Mouse (Mus musculus): ENCODE measurements around the gene 4930402H24Rik.

4930402H24Rik gene

GRCm38 (mm10) chr2:130813729-130814128 lies 92.5 kb downstream of the 4930402H24Rik start:
- no peak for DNase-seq (ENCODE audit: low spot score in 2 of 2)

- no peak for DNase-seq (ENCODE audit: low spot score in 2 of 2)
Observed at GRCm38 (mm10) chr2:130812487-130812886, 93.7 kb downstream of the 4930402H24Rik start.

- DNase-seq (ENCODE audit: low spot score in 2 of 2) = no peak
Observed at GRCm38 (mm10) chr2:130805146-130805545, 101.1 kb downstream of the 4930402H24Rik start.

GRCm38 (mm10) chr2:130803706-130804105 lies 102.5 kb downstream of the 4930402H24Rik start:
- DNase-seq (ENCODE audit: low spot score in 2 of 2) = no peak

- no peak for DNase-seq (ENCODE audit: low spot score in 2 of 2)
Observed at GRCm38 (mm10) chr2:130795731-130796130, 110.5 kb downstream of the 4930402H24Rik start.

GRCm38 (mm10) chr2:130791722-130792121 lies 114.5 kb downstream of the 4930402H24Rik start:
- DNase-seq (ENCODE audit: low spot score in 2 of 2) = no peak

- DNase-seq (ENCODE audit: low spot score in 2 of 2) = no peak
Observed at GRCm38 (mm10) chr2:130789642-130790041, 116.6 kb downstream of the 4930402H24Rik start.

GRCm38 (mm10) chr2:130789039-130789438 lies 117.2 kb downstream of the 4930402H24Rik start:
- DNase-seq (ENCODE audit: low spot score in 2 of 2) = no peak

- DNase-seq (ENCODE audit: low spot score in 2 of 2) = no peak
Observed at GRCm38 (mm10) chr2:130784939-130785338, 121.3 kb downstream of the 4930402H24Rik start.

GRCm38 (mm10) chr2:130780615-130781303 lies 125.4 kb downstream of the 4930402H24Rik start:
- no peak for DNase-seq (ENCODE audit: low spot score in 2 of 2)

- DNase-seq (ENCODE audit: low spot score in 2 of 2) = no peak
Observed at GRCm38 (mm10) chr2:130779935-130780334, 126.3 kb downstream of the 4930402H24Rik start.

GRCm38 (mm10) chr2:130776610-130777009 lies 129.6 kb downstream of the 4930402H24Rik start:
- DNase-seq (ENCODE audit: low spot score in 2 of 2) = no peak

GRCm38 (mm10) chr2:130767483-130767882 lies 138.7 kb downstream of the 4930402H24Rik start:
- no peak for DNase-seq (ENCODE audit: low spot score in 2 of 2)

- DNase-seq (ENCODE audit: low spot score in 2 of 2) = no peak
Observed at GRCm38 (mm10) chr2:130765396-130765795, 140.8 kb downstream of the 4930402H24Rik start.

GRCm38 (mm10) chr2:130760876-130761275 lies 145.3 kb downstream of the 4930402H24Rik start:
- DNase-seq (ENCODE audit: low spot score in 2 of 2) = no peak

GRCm38 (mm10) chr2:130755061-130755607 lies 151.1 kb downstream of the 4930402H24Rik start:
- DNase-seq (ENCODE audit: low spot score in 2 of 2) = peak in 1 of 2 experiments; percentile 19

GRCm38 (mm10) chr2:130754596-130754995 lies 151.6 kb downstream of the 4930402H24Rik start:
- no peak for DNase-seq (ENCODE audit: low spot score in 2 of 2)

- no peak for DNase-seq (ENCODE audit: low spot score in 2 of 2)
Observed at GRCm38 (mm10) chr2:130750449-130750848, 155.8 kb downstream of the 4930402H24Rik start.

GRCm38 (mm10) chr2:130749708-130750107 lies 156.5 kb downstream of the 4930402H24Rik start:
- DNase-seq (ENCODE audit: low spot score in 2 of 2) = no peak

GRCm38 (mm10) chr2:130743576-130743975 lies 162.6 kb downstream of the 4930402H24Rik start:
- DNase-seq (ENCODE audit: low spot score in 2 of 2) = no peak

- no peak for DNase-seq (ENCODE audit: low spot score in 2 of 2)
Observed at GRCm38 (mm10) chr2:130740096-130740495, 166.1 kb downstream of the 4930402H24Rik start.

- DNase-seq (ENCODE audit: low spot score in 2 of 2) = no peak
Observed at GRCm38 (mm10) chr2:130738019-130738418, 168.2 kb downstream of the 4930402H24Rik start.

- no peak for DNase-seq (ENCODE audit: low spot score in 2 of 2)
Observed at GRCm38 (mm10) chr2:130735281-130735680, 170.9 kb downstream of the 4930402H24Rik start.
